Comparison of ENCODE assay signal across 23 mouse cellular contexts in genomic region chr2:84793871-84794270, GRCm38 (mm10). TPM values are rescaled to one million over a fixed set of nuclear protein-coding genes. Genes with fewer than 3 reads are reported as not detected.
DNase-seq lines count a peak whose midpoint lies in the region; ATAC-seq lines count a peak whose summit lies in the region.
"Had no signal": no experiment of that assay in that cellular context is flagged by ENCODE, and none has a peak within 500 bp of the region (broad histone marks: within the 10 kb centered on the region; RNA-seq: fewer than 3 reads in every experiment).

No protein-coding gene starts in this region.

- 0 out of 2 replicates have a peak, but pooled peaks cover 3% of the 10 kb centered on the region for H3K36me3 ChIP-seq in liver, embryonic 15.5 days (replicated peaks)
- H3K36me3 ChIP-seq in limb, embryonic 10.5 days = no peaks in the 10 kb centered on the region
- H3K36me3 ChIP-seq: embryonic facial prominence, embryonic 12.5 days; heart, embryonic 15.5 days; hindbrain, embryonic 13.5 days had no signal

- peak overlapping the region; percentile 65 for H3K27ac ChIP-seq in liver, embryonic 15.5 days (replicated peaks)
- H3K27ac ChIP-seq in limb, embryonic 10.5 days = no peak overlapping the region
- H3K27ac ChIP-seq: embryonic facial prominence, embryonic 12.5 days; heart, adult 2 months; heart, embryonic 15.5 days; hindbrain, embryonic 13.5 days; hindbrain, postnatal 0 days had no signal

- no peak for ATAC-seq in liver, embryonic 15.5 days (ENCODE audit: insufficient read depth)
- ATAC-seq: forebrain, embryonic 16.5 days; hindbrain, postnatal 0 days had no signal

- peaks cover 39% of the 10 kb centered on the region for H3K4me1 ChIP-seq in liver, embryonic 15.5 days (replicated peaks)
- H3K4me1 ChIP-seq in limb, embryonic 10.5 days = peaks cover 9% of the 10 kb centered on the region

- H3K4me2 ChIP-seq in liver, embryonic 15.5 days = no peak overlapping the region
- H3K4me2 ChIP-seq: embryonic facial prominence, embryonic 12.5 days; heart, embryonic 11.5 days; heart, embryonic 15.5 days; hindbrain, embryonic 13.5 days had no signal

- peak; percentile 73 for DNase-seq in 416B (ENCODE audit: low read depth)
- peak; percentile 36 for DNase-seq in NIH3T3 (ENCODE audit: low read depth)
- no peak for DNase-seq in spleen, adult 12 weeks (ENCODE audit: low spot score)
- no peak for DNase-seq in urinary bladder, adult 2 months (ENCODE audit: low spot score)
- no peak for DNase-seq in limb, embryonic 10.5 days (ENCODE audit: low spot score)
- DNase-seq: adrenal gland, adult 8-10 months; cerebellum, adult 11-12 months; cerebellum, adult 9-10 months; cerebellum, postnatal 25 days; gastrocnemius, postnatal 10 days; heart, adult 2 months; heart, postnatal 14 days had no signal

- H3K27me3 ChIP-seq in liver, embryonic 15.5 days = peaks cover 17% of the 10 kb centered on the region
- peaks cover 14% of the 10 kb centered on the region; the same call in 1 of the 2 replicates for H3K27me3 ChIP-seq in limb, embryonic 10.5 days (ENCODE audit: low read depth, poor library complexity, severe bottlenecking)
- H3K27me3 ChIP-seq: CH12.LX; heart, embryonic 15.5 days had no signal

- H3K4me3 ChIP-seq in liver, embryonic 15.5 days (replicated peaks) = no peak overlapping the region
- no peak overlapping the region for H3K4me3 ChIP-seq in limb, embryonic 10.5 days
- H3K4me3 ChIP-seq: embryonic facial prominence, embryonic 12.5 days; heart, adult 2 months; heart, embryonic 15.5 days; hindbrain, embryonic 13.5 days had no signal

- no peak overlapping the region for H3K9ac ChIP-seq in liver, embryonic 15.5 days
- H3K9ac ChIP-seq: embryonic facial prominence, embryonic 12.5 days; heart, embryonic 15.5 days; hindbrain, embryonic 13.5 days had no signal

- WGBS in liver, embryonic 15.5 days (ENCODE audit: insufficient replicate concordance) = 52% methylated on average over 3 of the region's 3 CpGs
- WGBS in limb, embryonic 10.5 days = 86% methylated on average over 3 of the region's 3 CpGs

- H3K9me3 ChIP-seq in liver, embryonic 15.5 days (replicated peaks) = peaks cover 17% of the 10 kb centered on the region; the same call in 1 of the 2 replicates
- no peaks in the 10 kb centered on the region; the same call in 1 of the 2 replicates for H3K9me3 ChIP-seq in limb, embryonic 10.5 days (replicated peaks)
- H3K9me3 ChIP-seq: heart, embryonic 15.5 days; hindbrain, embryonic 13.5 days had no signal

RNA-seq across cellular contexts. Expression of gene Ube2l6, which starts 4.8 kb away (rescaled TPM):
- polyA plus RNA-seq in liver, embryonic 15.5 days (2015; fragmentation: Nextera tagmentation; extraction: Ambion mirVana) = 533 and 556 TPM in 2 replicates
- 36.2 and 36.3 TPM in 2 replicates for polyA plus RNA-seq in urinary bladder, adult 2 months (2012; rRNA removed)
- 17.6 and 19.2 TPM in 2 replicates for polyA plus RNA-seq in limb, embryonic 10.5 days (2016; fragmentation: Nextera tagmentation; extraction: Ambion mirVana)

RNA-seq across cellular contexts. Expression of gene Serping1, which starts 18.6 kb away (rescaled TPM):
- 84.2 and 102 TPM in 2 replicates for polyA plus RNA-seq in liver, embryonic 15.5 days (2015; fragmentation: Nextera tagmentation; extraction: Ambion mirVana)
- polyA plus RNA-seq in urinary bladder, adult 2 months (2012; rRNA removed) = 711 and 879 TPM in 2 replicates
- 9.3 and 10.8 TPM in 2 replicates for polyA plus RNA-seq in limb, embryonic 10.5 days (2016; fragmentation: Nextera tagmentation; extraction: Ambion mirVana)

RNA-seq across cellular contexts. Expression of gene Smtnl1, which starts 28.6 kb away (rescaled TPM):
- 0.40 and 0.56 TPM in 2 replicates for polyA plus RNA-seq in liver, embryonic 15.5 days (2015; fragmentation: Nextera tagmentation; extraction: Ambion mirVana)
- polyA plus RNA-seq in urinary bladder, adult 2 months (2012; rRNA removed) = not detected in 2 replicates
- 0.11 and 0.56 TPM in 2 replicates for polyA plus RNA-seq in limb, embryonic 10.5 days (2016; fragmentation: Nextera tagmentation; extraction: Ambion mirVana)
- polyA plus RNA-seq: cortical plate, adult 2 months; forebrain, embryonic 11.5 days; forebrain, embryonic 16.5 days; frontal cortex, adult 2 months; heart, adult 2 months; hindbrain, embryonic 13.5 days; hindbrain, postnatal 0 days had no signal

RNA-seq across cellular contexts. Expression of gene Timm10, which starts 32.9 kb away (rescaled TPM):
- polyA plus RNA-seq in liver, embryonic 15.5 days (2015; fragmentation: Nextera tagmentation; extraction: Ambion mirVana) = 33.3 and 37.0 TPM in 2 replicates
- polyA plus RNA-seq in urinary bladder, adult 2 months (2012; rRNA removed) = 35.0 and 47.5 TPM in 2 replicates
- polyA plus RNA-seq in limb, embryonic 10.5 days (2016; fragmentation: Nextera tagmentation; extraction: Ambion mirVana) = 64.5 and 71.0 TPM in 2 replicates

RNA-seq across cellular contexts. Expression of gene Slc43a1, which starts 44.8 kb away (rescaled TPM):
- polyA plus RNA-seq in liver, embryonic 15.5 days (2015; fragmentation: Nextera tagmentation; extraction: Ambion mirVana) = 190 and 203 TPM in 2 replicates
- polyA plus RNA-seq in urinary bladder, adult 2 months (2012; rRNA removed) = 11.4 and 12.6 TPM in 2 replicates
- 36.6 and 42.6 TPM in 2 replicates for polyA plus RNA-seq in limb, embryonic 10.5 days (2016; fragmentation: Nextera tagmentation; extraction: Ambion mirVana)

Comparison
In these comparisons a context has a peak if more than half of its experiments do, and no peak if none do; other contexts are left out.
1. DNase-seq: peak in 416B (single experiment) and NIH3T3 (single experiment); none in spleen, adult 12 weeks (single experiment), urinary bladder, adult 2 months (single experiment) and limb, embryonic 10.5 days (single experiment).
2. RNA of gene Ube2l6, which starts 4.8 kb away (polyA plus RNA-seq): 533 to 556 TPM in liver, embryonic 15.5 days; 36.2 to 36.3 TPM in urinary bladder, adult 2 months and 17.6 to 19.2 TPM in limb, embryonic 10.5 days; every median in the first group is over 10 times any median in the second.